Mouse (Mus musculus) layer of hippocampus, adult 2 months (tissue): ENCODE data around the gene Zbtb45. TPM values are rescaled to one million over a fixed set of nuclear protein-coding genes. Genes with fewer than 3 reads are reported as not detected.

Source experiments
- DNase-seq, 2 experiments: peaks; one replicate each; pipeline ENCODE4 v3.0.0; 2022; ENCODE audit warnings: low spot score in 2 of 2
- H3K27ac ChIP-seq: fragments of 200-600 bp; 2 replicates; pipeline ENCODE4 v1.8.1; 2022
- H3K4me3 ChIP-seq: fragments of 200-600 bp; 2 replicates; pipeline ENCODE4 v1.8.1; 2022; ENCODE audit warnings: mild to moderate bottlenecking
- CTCF ChIP-seq: fragments of 200-600 bp; conservative IDR thresholded peaks from 2 replicates; pipeline ENCODE4 v1.8.1; 2022; ENCODE audit warnings: antibody characterized with exemption, mild to moderate bottlenecking, moderate library complexity
- total RNA-seq, 2 experiments: library from RNA; stranded (reverse); gene quantifications; 2 replicates each; pipeline ENCODE4 v1.2.3; 2021

Gene Zbtb45
- total RNA-seq, 2 experiments from 2014 or later: 32.9 to 34.8 TPM

DNA sequence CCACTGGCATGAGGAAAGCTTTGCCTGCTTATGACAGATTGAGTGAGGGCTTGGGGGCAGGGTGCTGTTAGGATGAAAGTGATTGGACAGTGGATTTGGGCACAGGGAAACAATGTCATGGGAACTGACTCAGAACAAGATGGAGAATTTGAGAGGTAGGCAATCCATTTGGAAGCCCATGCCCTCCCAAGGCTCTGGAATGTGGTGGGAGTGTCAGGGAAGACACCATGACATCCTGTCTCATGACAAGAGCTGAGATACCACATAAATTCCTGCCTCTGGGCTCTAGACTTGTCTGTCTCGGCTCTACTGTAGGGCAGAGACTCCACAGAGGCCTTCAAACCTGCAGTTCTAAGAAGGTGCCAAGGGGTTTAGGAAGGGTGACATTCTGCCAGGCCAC lies 31.4 kb upstream of the Zbtb45 start:
- H3K4me3 ChIP-seq: no peak overlapping the region
- H3K27ac ChIP-seq: no peak overlapping the region
- no peak for TF ChIP-seq CTCF
- no peak for DNase-seq

DNA sequence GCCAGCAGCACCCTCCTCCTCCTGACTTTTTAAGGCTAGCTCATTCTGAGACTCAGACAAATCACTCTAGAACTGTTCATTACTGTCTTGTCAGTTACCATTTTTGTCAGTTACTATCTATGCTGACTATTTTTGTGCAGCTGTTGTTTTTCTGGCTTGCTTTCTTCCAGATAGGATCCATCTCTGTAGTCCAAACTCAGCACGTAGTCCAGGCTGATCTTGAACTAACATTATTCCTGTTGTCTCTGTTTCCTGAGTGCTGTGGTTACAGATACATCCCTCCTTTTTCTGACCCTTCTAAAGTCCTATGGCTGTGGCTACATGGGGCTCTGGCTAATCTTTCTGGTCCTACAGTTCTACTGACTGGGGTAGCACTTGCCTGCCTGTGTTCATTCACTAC lies 29.3 kb upstream of the Zbtb45 start:
- no peak for TF ChIP-seq CTCF
- H3K4me3 ChIP-seq: peak overlapping the region; percentile 69; the same call in 1 of the 2 replicates
- DNase-seq: no peak
- peak overlapping the region; percentile 99 for H3K27ac ChIP-seq

DNA sequence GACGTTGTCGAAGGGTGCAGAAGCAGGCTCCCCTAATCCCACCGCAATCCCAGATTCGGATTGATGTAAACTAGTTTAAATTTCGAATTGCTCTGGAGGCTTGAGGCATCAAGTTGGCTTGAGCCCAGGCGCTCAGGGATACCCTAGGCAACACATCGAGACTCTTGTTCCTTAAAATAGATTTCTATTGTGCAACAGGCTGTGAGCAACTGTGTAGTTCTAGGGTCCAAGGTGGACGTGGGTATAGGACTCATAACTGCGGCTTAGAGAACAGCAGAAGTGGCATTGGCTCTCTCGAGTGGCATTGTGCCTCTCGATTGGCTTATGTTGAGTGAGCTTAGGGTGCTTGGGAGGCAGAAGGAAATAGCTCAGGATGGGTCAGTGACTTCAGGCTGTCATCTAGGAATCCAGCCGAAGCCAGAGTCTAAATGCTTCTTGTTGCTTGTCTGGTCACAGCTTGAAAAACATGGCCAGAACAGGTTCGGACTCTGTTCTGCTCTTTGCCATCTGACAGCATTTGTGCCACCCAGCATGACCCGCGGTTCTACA lies 28.9 kb upstream of the Zbtb45 start:
- no peak for DNase-seq
- peak overlapping the region; percentile 99 for H3K27ac ChIP-seq
- peak overlapping the region; percentile 69 for H3K4me3 ChIP-seq
- TF ChIP-seq CTCF: no peak

DNA sequence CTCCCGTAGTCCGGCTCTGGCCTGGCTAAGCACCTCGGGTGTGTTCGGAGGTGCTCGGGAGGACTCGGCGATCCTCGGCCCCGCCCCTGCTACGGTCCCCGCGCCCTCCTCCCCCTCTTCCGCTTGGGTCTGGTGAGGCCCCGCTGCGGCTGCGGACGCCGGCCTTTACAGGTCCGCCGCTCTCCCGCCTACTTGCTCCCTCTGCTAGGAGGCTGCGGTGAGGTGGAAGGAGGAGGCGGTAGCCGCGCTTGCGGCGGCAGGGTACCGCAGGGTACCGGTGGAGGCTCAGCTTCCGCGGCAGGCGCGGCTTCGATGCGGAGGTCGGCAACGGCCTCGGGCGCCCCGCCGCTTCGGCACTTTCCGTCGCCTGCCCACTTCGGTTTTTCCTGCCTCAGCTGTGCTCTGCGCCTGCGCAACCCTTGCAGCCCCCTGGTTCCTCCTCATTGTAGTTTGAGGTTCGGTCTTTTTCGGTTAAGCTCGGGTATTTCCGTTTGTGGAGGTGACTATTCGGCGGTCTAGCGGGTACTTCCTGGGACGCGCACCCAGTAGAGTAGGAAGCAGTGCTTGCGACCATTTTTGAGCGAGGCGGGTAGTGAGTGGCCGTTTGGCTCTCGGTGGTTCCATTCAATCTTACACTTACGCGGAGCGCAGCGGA lies 28.2 kb upstream of the Zbtb45 start, which contains the start of gene Ube2m:
TSS of gene Ube2m (minus strand) at position 375 of the 655 bp plus-strand sequence.
- H3K4me3 ChIP-seq: peak within 1 kb of the TSS; percentile 69
- peak; percentile 100 for DNase-seq
- no peak for TF ChIP-seq CTCF
- peak within 1 kb of the TSS; percentile 99 for H3K27ac ChIP-seq

DNA sequence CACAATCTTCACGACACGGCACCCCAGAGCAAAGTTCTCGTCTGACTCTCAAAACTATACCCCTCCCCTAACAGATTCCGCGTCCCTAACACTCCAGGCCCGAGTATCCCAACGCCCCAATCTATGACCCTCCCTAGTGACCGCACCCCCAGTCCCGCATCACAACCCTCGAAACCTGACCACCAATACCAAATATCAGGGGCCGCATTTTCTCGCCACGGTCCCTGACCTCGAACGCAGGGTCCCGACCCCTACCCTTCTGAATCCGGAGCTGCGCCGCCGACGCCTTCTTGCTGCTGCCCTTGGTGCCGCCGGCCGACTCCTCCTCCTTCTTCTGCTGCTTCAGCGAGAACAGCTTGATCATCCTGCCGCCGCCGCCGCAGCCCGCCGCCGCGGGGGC lies 27.5 kb upstream of the Zbtb45 start:
- no peak for TF ChIP-seq CTCF
- no peak for DNase-seq
- Histone ChIP-seq H3K4me3 (peak overlapping the region; percentile 69), H3K27ac (peak overlapping the region; percentile 99)

DNA sequence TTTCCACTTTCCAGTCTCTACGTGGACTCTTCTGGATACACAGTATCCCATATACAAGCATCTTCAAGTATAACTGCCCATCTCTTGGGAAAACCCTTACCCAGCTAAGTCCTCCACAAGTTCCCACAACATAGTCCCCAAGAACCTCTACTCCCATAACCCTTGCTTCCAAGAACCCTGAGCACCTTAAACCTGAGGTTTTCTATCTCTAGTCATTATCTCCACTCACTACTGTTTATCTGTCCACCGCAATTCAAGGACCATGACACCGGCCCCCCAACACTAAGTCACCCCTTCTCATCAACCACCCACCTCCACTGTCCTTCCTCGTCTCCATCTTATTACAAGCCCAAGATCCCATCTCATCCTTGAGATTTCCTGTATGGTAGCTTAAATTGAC lies 27.0 kb upstream of the Zbtb45 start:
- Histone ChIP-seq H3K4me3 (peak overlapping the region; percentile 69), H3K27ac (peak overlapping the region; percentile 99)
- TF ChIP-seq CTCF: no peak
- DNase-seq: no peak

DNA sequence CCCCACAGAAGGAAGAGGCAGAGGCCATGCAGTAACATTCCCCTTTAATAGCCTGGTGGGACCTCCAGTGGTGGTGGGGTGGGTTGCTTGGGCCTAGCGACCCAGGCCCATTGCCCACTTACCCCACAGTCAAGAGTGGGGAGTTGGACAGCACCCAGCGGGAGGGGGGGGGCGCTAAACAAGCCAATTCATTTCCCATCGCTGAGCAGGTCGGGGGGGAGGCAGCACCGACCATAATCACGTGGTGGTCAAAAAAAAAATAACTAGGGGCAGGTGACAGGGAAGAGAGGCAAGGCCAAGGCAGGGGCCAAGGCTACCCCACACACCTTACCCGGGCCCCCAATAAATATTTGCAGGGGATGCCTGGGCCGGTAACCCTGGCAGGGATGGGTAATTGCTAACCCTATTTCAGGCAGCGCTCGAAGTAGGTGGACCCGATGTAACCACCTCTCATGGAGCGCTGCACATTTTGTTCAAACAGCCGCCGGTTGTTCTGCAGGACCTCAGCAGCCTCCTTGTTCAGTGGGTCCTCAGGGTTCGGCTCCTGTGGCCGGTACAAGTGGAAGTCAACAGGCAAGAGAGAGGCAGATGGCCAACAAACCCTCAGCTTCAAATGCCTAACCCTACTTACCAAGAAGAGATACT lies 25.5 kb upstream of the Zbtb45 start:
- no peak for TF ChIP-seq CTCF
- Histone ChIP-seq H3K4me3 (peak overlapping the region; percentile 70), H3K27ac (peak overlapping the region; percentile 91)
- DNase-seq: no peak

DNA sequence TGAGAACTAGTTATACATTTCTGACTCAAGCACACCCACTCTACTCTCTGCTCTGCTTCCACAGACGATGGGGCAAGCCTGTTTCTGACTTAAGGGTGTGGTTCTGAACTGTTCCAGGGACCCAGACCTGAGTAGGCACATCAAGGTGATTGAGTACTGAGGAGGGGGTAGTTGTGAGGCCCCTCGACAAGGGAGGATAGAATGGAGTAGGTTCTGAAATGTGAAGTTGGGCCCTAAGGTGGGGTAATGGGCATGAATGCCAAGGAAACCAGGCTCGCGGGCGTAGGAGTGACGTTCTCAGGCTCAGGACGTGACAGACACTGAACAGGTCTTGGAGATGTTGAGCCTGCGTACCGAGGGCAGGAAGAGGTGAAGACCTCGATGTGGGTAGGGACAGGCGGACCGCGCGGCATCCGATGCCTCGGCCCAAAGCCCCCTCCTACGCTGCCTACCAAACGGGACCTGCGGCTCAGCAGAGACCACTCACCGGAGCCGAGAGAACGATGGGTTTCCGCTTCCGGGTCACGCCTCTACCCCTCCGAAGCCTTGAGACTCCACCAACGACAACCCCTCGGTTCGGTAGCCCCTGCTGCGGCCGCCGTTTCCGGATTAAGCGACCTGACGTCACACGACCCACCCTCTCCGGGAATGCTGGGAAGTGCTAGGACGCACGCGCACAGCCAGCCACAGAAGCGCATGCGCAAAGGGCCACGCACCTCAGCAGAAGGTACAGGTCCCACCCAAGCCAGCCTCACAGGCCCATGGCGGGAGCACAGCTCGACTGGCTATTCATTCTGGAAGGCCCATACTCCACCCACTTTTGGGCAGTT lies 24.5 kb upstream of the Zbtb45 start, which contains the start of gene Chmp2a:
TSS of gene Chmp2a (minus strand) at position 660 of the 830 bp plus-strand sequence.
- DNase-seq: peak; percentile 99
- Histone ChIP-seq H3K27ac (peak within 1 kb of the TSS; percentile 91), H3K4me3 (peak within 1 kb of the TSS; percentile 70)
- no peak for TF ChIP-seq CTCF

DNA sequence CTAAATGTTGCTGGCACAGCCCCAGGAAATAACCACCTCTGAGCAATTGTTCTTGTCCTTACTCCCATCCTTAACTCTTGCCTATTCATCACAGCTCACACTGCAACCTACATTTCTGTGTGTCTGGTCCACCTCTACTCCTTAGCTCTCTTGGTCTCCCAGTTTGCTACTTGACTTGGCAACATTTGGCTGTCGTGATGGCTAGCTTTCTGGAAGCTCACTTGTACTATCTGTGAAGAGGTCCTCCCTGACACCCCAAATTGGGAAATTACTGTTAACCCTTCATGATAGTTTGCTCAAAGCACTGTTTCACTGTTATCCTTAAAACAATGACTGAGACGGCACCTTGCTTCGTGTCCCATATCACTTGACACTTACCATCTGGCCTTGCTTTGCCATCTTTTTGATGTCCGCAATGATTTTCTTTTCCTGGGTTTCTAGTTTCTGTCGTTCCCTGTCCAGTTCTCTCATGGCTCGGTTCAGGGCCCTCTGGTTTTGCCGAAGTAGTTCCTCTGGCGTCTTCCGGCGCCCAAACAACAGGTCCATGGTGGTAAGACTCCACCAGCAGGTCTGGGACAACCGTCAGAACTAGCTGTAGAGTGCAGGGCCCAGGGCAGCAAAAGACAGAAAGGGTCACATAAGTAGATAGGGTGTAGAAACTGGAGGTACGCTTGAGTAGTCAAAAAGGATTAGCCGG lies 23.8 kb upstream of the Zbtb45 start:
- DNase-seq: no peak
- TF ChIP-seq CTCF: no peak
- Histone ChIP-seq H3K27ac (peak overlapping the region; percentile 91), H3K4me3 (peak overlapping the region; percentile 70)

DNA sequence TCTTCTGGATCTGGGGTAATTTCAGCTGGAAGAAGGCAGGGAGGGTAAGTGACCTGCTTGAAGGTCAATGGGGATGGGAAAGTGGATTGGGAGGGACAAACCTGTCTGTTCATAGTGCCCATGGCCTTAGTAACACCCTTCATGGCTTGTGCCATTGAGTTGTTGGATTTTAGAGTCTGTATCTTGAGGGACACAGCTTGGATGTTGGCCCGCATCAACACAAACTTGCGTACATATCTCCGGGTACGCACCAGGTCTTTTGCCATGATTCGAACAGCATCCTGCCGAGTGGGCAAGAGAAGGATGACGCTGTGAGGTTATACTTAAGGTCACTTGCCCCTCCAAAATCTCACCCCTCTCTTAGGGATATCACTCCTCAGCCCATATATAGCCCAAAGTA lies 22.7 kb upstream of the Zbtb45 start:
- H3K27ac ChIP-seq: no peak overlapping the region
- DNase-seq: no peak
- H3K4me3 ChIP-seq: no peak overlapping the region
- no peak for TF ChIP-seq CTCF

DNA sequence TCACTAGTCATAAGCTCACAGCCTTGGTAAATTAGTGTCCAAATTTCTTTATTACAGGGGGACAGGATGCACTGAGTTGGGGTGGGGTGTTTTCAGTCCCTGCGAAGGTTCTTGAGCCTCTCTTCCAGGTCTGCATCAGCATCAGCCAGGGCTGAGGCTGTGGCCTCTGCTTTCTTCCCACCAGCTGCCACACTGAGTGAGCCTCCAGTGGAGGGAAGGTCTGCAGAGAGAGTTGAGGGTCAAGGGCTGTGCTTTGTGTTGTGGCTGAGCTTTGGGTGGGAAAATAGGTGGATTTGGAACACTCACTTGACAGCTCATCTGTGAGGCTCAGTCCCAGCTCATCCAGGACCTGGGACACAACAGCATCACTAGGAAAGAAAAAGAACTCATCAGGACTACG lies 22.1 kb upstream of the Zbtb45 start:
- no peak for TF ChIP-seq CTCF
- no peak for DNase-seq
- H3K27ac ChIP-seq: no peak overlapping the region
- H3K4me3 ChIP-seq: no peak overlapping the region

DNA sequence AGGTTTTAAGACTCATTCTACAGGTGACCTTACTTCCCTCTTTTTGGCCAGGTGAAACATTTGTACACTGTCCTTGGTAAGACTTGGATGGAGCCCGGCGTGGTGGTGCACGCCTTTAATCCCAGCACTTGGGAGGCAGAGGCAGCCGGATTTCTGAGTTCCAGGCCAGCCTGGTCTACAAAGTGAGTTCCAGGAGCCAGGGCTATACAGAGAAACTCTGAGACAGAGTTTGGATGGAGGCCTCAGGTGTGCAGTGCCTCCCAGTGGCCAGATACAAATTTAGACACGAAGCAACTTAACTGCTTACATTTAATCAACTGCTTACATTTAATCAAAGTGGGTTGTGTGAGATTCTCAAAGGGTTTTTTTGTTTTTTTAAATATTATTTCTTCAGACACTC lies 21.2 kb upstream of the Zbtb45 start:
- peak; percentile 72 for TF ChIP-seq CTCF
- H3K27ac ChIP-seq: no peak overlapping the region
- no peak overlapping the region for H3K4me3 ChIP-seq
- DNase-seq: no peak
